Mouse (Mus musculus) midbrain, postnatal 0 days (tissue): ENCODE results near the gene Tfb2m. TPM values are rescaled to one million over a fixed set of nuclear protein-coding genes. Genes with fewer than 3 reads are reported as not detected.

Experiments
- ATAC-seq: fragments of 200-750 bp; cut with Nextera tagmentation; 2 replicates; pipeline ENCODE4 v1.8.0; 2017; ENCODE audit warnings: moderate number of reproducible peaks, mild to moderate bottlenecking, moderate TSS enrichment, moderate library complexity; ENCODE audit not compliant: low FRiP score
- DNase-seq: peaks from one replicate; pipeline ENCODE4 v3.0.0-alpha.2; 2015; ENCODE audit warnings: low spot score
- H3K27ac ChIP-seq: fragments of 300-500 bp; sonication (generic); 2 replicates; pipeline ENCODE4 v1.5.1; 2014; ENCODE audit warnings: low read depth, mild to moderate bottlenecking, low read length, mixed read lengths
- H3K27me3 ChIP-seq: fragments of 300-500 bp; sonication (generic); 2 replicates; pipeline ENCODE4 v1.6.1; 2014; ENCODE audit warnings: low read length, control low read depth, mixed read lengths; ENCODE audit not compliant: insufficient read depth
- H3K36me3 ChIP-seq: fragments of 300-500 bp; sonication (generic); 2 replicates; pipeline ENCODE4 v1.6.1; 2014; ENCODE audit warnings: low read length, control low read depth, mixed read lengths; ENCODE audit not compliant: insufficient read depth
- H3K4me1 ChIP-seq: fragments of 300-500 bp; sonication (generic); 2 replicates; pipeline ENCODE4 v1.6.1; 2014; ENCODE audit warnings: mild to moderate bottlenecking, control low read depth, antibody characterized with exemption, low read length, mixed read lengths; ENCODE audit not compliant: insufficient read depth
- H3K4me2 ChIP-seq: fragments of 300-500 bp; sonication (generic); 2 replicates; pipeline ENCODE4 v1.6.1; 2014; ENCODE audit warnings: low read depth, mild to moderate bottlenecking, low read length, mixed read lengths; ENCODE audit not compliant: poor library complexity, severe bottlenecking
- H3K4me3 ChIP-seq: fragments of 300-500 bp; sonication (generic); 2 replicates; pipeline ENCODE4 v1.5.1; 2014; ENCODE audit warnings: low read depth, mild to moderate bottlenecking, low read length, moderate library complexity
- H3K9ac ChIP-seq: fragments of 300-500 bp; sonication (generic); replicated peaks from 2 replicates; pipeline ENCODE4 v1.6.1; 2014; ENCODE audit warnings: mild to moderate bottlenecking, low read length, moderate library complexity, mixed read lengths; ENCODE audit not compliant: poor library complexity, severe bottlenecking
- H3K9me3 ChIP-seq: fragments of 300-500 bp; sonication (generic); 2 replicates; pipeline ENCODE4 v1.6.1; 2016; ENCODE audit warnings: low read length, control low read depth
- CTCF ChIP-seq: IDR thresholded peaks from 2 replicates; pipeline ENCODE4 v1.5.1; 2016; ENCODE audit warnings: antibody characterized with exemption, mild to moderate bottlenecking
- WGBS: fragments of 180-500 bp; shearing (Covaris S2); extraction: QIAGEN DNeasy Blood & Tissue Kit; methylation state at CpG from one replicate; pipeline ENCODE4 v1.1.7; 2014; 5-methylcytosine and 5-hydroxymethylcytosine counted together
- polyA plus RNA-seq: library from polyadenylated mRNA; unstranded; fragments of >200 nt; fragmentation: Nextera tagmentation; extraction: Ambion mirVana; gene quantifications from 2 replicates; pipeline ENCODE4 v1.2.1, GENCODE M21; 2015
- total RNA-seq: library from RNA; depleted of rRNA; stranded (reverse); fragments of >200 nt; gene quantifications from 2 replicates; pipeline ENCODE4 v1.2.3, GENCODE M21; 2014

Tfb2m gene
- total and polyA plus RNA-seq, 2 experiments from 2014 or later = 13.4 to 31.1 TPM

GRCm38 (mm10) chr1:179563926-179564325, 17.9 kb upstream of the Tfb2m start:
- H3K4me1 ChIP-seq = no peaks in the 10 kb centered on the region
- H3K9me3 ChIP-seq = no peaks in the 10 kb centered on the region
- no peak overlapping the region for H3K4me3 ChIP-seq
- no peak overlapping the region for H3K9ac ChIP-seq
- H3K36me3 ChIP-seq = no peaks in the 10 kb centered on the region; the same call in 1 of the 2 replicates
- no peaks in the 10 kb centered on the region for H3K27me3 ChIP-seq
- H3K27ac ChIP-seq = no peak overlapping the region
- no peak for TF ChIP-seq CTCF
- no peak for ATAC-seq
- no peak overlapping the region for H3K4me2 ChIP-seq
- DNase-seq = no peak
- WGBS = 33% methylated on average over 5 of the region's 5 CpGs

GRCm38 (mm10) chr1:179563211-179563610, 17.1 kb upstream of the Tfb2m start:
- Histone ChIP-seq H3K9me3 (no peaks in the 10 kb centered on the region), H3K4me1 (no peaks in the 10 kb centered on the region), H3K9ac (no peak overlapping the region), H3K4me2 (no peak overlapping the region), H3K36me3 (no peaks in the 10 kb centered on the region; the same call in 1 of the 2 replicates), H3K4me3 (no peak overlapping the region), H3K27me3 (no peaks in the 10 kb centered on the region), H3K27ac (no peak overlapping the region)
- no peak for TF ChIP-seq CTCF
- ATAC-seq (no peak), DNase-seq (no peak)
- WGBS = 80% methylated on average over 4 of the region's 4 CpGs

GRCm38 (mm10) chr1:179560845-179561430, 14.9 kb upstream of the Tfb2m start:
- Histone ChIP-seq H3K9me3 (no peaks in the 10 kb centered on the region), H3K4me2 (no peak overlapping the region), H3K27ac (no peak overlapping the region), H3K27me3 (no peaks in the 10 kb centered on the region), H3K9ac (no peak overlapping the region), H3K4me3 (no peak overlapping the region), H3K36me3 (no peaks in the 10 kb centered on the region; the same call in 1 of the 2 replicates), H3K4me1 (no peaks in the 10 kb centered on the region)
- DNase-seq = no peak
- no peak for TF ChIP-seq CTCF
- no peak for ATAC-seq
- WGBS = 86% methylated on average over 6 of the region's 6 CpGs

- Histone ChIP-seq H3K4me3 (no peak overlapping the region), H3K4me2 (no peak overlapping the region), H3K9ac (no peak overlapping the region), H3K36me3 (no peaks in the 10 kb centered on the region; the same call in 1 of the 2 replicates), H3K27ac (no peak overlapping the region), H3K4me1 (no peaks in the 10 kb centered on the region), H3K9me3 (no peaks in the 10 kb centered on the region), H3K27me3 (no peaks in the 10 kb centered on the region)
- DNase-seq (no peak), ATAC-seq (no peak)
- no peak for TF ChIP-seq CTCF
- WGBS = 84% methylated on average over 11 of the region's 11 CpGs
Measured at GRCm38 (mm10) chr1:179559446-179560194, 13.6 kb upstream of the Tfb2m start.

GRCm38 (mm10) chr1:179556921-179557320, 10.9 kb upstream of the Tfb2m start:
- no peak for ATAC-seq

GRCm38 (mm10) chr1:179553949-179554347, 7.9 kb upstream of the Tfb2m start:
- TF ChIP-seq CTCF = no peak
- no peak for DNase-seq
- Histone ChIP-seq H3K4me3 (no peak overlapping the region), H3K9ac (no peak overlapping the region), H3K9me3 (no peaks in the 10 kb centered on the region), H3K36me3 (no peaks in the 10 kb centered on the region), H3K27ac (no peak overlapping the region), H3K4me2 (no peak overlapping the region), H3K27me3 (no peaks in the 10 kb centered on the region), H3K4me1 (no peaks in the 10 kb centered on the region)
- 78% methylated on average over 4 of the region's 4 CpGs for WGBS
- no peak for ATAC-seq

More at GRCm38 (mm10) chr1:179556921-179557320, 10.9 kb upstream of the Tfb2m start:
- Histone ChIP-seq H3K9ac (no peak overlapping the region), H3K4me1 (no peaks in the 10 kb centered on the region), H3K4me3 (no peak overlapping the region), H3K9me3 (no peaks in the 10 kb centered on the region), H3K27me3 (no peaks in the 10 kb centered on the region), H3K36me3 (no peaks in the 10 kb centered on the region), H3K27ac (no peak overlapping the region), H3K4me2 (no peak overlapping the region)
- no peak for DNase-seq
- no peak for TF ChIP-seq CTCF
- WGBS = 91% methylated on average over 3 of the region's 3 CpGs
